Comparison of ENCODE assay signal across 7 mouse cellular contexts in the genomic region with DNA sequence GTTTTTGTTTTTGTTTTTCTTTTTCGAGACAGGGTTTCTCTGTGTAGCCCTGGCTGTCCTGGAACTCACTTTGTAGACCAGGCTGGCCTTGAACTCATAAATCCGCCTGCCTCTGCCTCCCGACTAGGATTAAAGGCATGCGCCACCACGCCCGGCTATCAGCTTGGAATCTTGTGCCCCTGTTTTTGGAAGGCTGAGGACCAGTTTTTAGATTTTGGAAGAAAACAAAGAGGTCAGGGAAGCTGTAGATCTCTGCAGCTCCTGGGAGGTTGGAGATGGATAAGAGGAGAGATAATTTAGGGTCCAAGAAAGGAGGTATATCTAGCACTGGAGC. TPM values are rescaled to one million over a fixed set of nuclear protein-coding genes. Genes with fewer than 3 reads are reported as not detected.
DNase-seq lines count a peak whose midpoint lies in the region; ATAC-seq and TF ChIP-seq lines count a peak whose summit lies in the region.
"Not testable (repeated sequence)": the region's sequence is repeated elsewhere in the genome, so short reads cannot be mapped to it uniquely, and the experiment has no call there.

No protein-coding gene starts in this region.

- WGBS in heart, embryonic 12.5 days = 6% methylated on average over 6 of the region's 6 CpGs
- 6% methylated on average over 6 of the region's 6 CpGs for WGBS in intestine, embryonic 14.5 days
- WGBS in limb, embryonic 13.5 days = 3% methylated on average over 6 of the region's 6 CpGs
- WGBS in lung, embryonic 16.5 days = 5% methylated on average over 6 of the region's 6 CpGs
- 11% methylated on average over 6 of the region's 6 CpGs for WGBS in neural tube, embryonic 12.5 days

- H3K27me3 ChIP-seq in MEL (ENCODE audit: control insufficient read depth in 1 of 2, insufficient read depth in 2 of 2, low read length in 2 of 2); heart, embryonic 12.5 days (replicated peaks); intestine, embryonic 14.5 days (replicated peaks; ENCODE audit: control insufficient read depth, insufficient read depth, low read length); limb, embryonic 13.5 days; lung, embryonic 16.5 days (ENCODE audit: control insufficient read depth, insufficient read depth, low read depth, low read length); neural tube, embryonic 12.5 days (replicated peaks): not testable (repeated sequence)

- H3K79me2 ChIP-seq in MEL (ENCODE audit: control insufficient read depth, insufficient read depth, low read length, poor library complexity) = peaks cover 42% of the 10 kb centered on the region

- H3K4me2 ChIP-seq in heart, embryonic 12.5 days = peak overlapping the region; percentile 84
- peak overlapping the region; percentile 61 for H3K4me2 ChIP-seq in intestine, embryonic 14.5 days (ENCODE audit: low read length)
- peak overlapping the region; percentile 85 for H3K4me2 ChIP-seq in limb, embryonic 13.5 days (replicated peaks)
- peak overlapping the region; percentile 75 for H3K4me2 ChIP-seq in lung, embryonic 16.5 days (ENCODE audit: low read depth, low read length)
- H3K4me2 ChIP-seq in neural tube, embryonic 12.5 days (replicated peaks) = peak overlapping the region; percentile 95

- H3K4me1 ChIP-seq in MEL (ENCODE audit: control insufficient read depth in 1 of 2, insufficient read depth in 2 of 2, low read length in 2 of 2) = peaks cover 0 to 11% of the 10 kb centered on the region in 2 experiments; a peak in 2 of 4 replicates
- H3K4me1 ChIP-seq in embryonic fibroblast, embryonic 13.5 days (ENCODE audit: control insufficient read depth, insufficient read depth, low read length) = not testable (repeated sequence)
- H3K4me1 ChIP-seq in heart, embryonic 12.5 days (replicated peaks) = peaks cover 48% of the 10 kb centered on the region
- peaks cover 26% of the 10 kb centered on the region for H3K4me1 ChIP-seq in intestine, embryonic 14.5 days (replicated peaks; ENCODE audit: control insufficient read depth, insufficient read depth, low read length)
- H3K4me1 ChIP-seq in limb, embryonic 13.5 days = peaks cover 41% of the 10 kb centered on the region
- H3K4me1 ChIP-seq in lung, embryonic 16.5 days (replicated peaks; ENCODE audit: control insufficient read depth, insufficient read depth, low read length) = peaks cover 29% of the 10 kb centered on the region
- H3K4me1 ChIP-seq in neural tube, embryonic 12.5 days = peaks cover 29% of the 10 kb centered on the region

- not testable (repeated sequence) for TF ChIP-seq EP300 in MEL (IDR thresholded peaks at IDR 0.05; ENCODE audit: low read depth in 1 of 2, low read length in 2 of 2)

- ATAC-seq in heart, embryonic 12.5 days (ENCODE audit: insufficient number of reproducible peaks, low FRiP score); intestine, embryonic 14.5 days (replicated peaks; ENCODE audit: low FRiP score, low TSS enrichment, low read depth); limb, embryonic 13.5 days (ENCODE audit: low FRiP score, low read depth); lung, embryonic 16.5 days (ENCODE audit: low read depth); neural tube, embryonic 12.5 days (ENCODE audit: low FRiP score, low read depth): not testable (repeated sequence)

- TF ChIP-seq RAD21 in MEL (IDR thresholded peaks at IDR 0.05; ENCODE audit: low read depth, low read length) = not testable (repeated sequence)

- not testable (repeated sequence) for TF ChIP-seq CTCF in MEL (IDR thresholded peaks at IDR 0.05 in 2 of 3, conservative IDR thresholded peaks at IDR 0.05 in 1 of 3; ENCODE audit: control insufficient read depth in 1 of 3, insufficient read depth in 1 of 3, low read depth in 2 of 3, low read length in 3 of 3, poor library complexity in 1 of 3, severe bottlenecking in 1 of 3); embryonic fibroblast, embryonic 13.5 days (IDR thresholded peaks at IDR 0.05; ENCODE audit: borderline replicate concordance, insufficient read depth, low read length)

- peak overlapping the region; percentile 85 to 93 for H3K4me3 ChIP-seq in MEL (ENCODE audit: control insufficient read depth in 1 of 2, insufficient read depth in 1 of 2, low read depth in 2 of 2, low read length in 2 of 2)
- peak overlapping the region; percentile 95 for H3K4me3 ChIP-seq in embryonic fibroblast, embryonic 13.5 days (ENCODE audit: insufficient read depth, low read length)
- H3K4me3 ChIP-seq in heart, embryonic 12.5 days = peak overlapping the region; percentile 79
- H3K4me3 ChIP-seq in intestine, embryonic 14.5 days (ENCODE audit: low read depth, low read length) = peak overlapping the region; percentile 99
- peak overlapping the region; percentile 82 for H3K4me3 ChIP-seq in limb, embryonic 13.5 days
- peak overlapping the region; percentile 89 for H3K4me3 ChIP-seq in lung, embryonic 16.5 days (ENCODE audit: low read length)
- peak overlapping the region; percentile 73 for H3K4me3 ChIP-seq in neural tube, embryonic 12.5 days

- TF ChIP-seq POLR2A in MEL (IDR thresholded peaks at IDR 0.05; ENCODE audit: control insufficient read depth in 1 of 2, insufficient read depth in 1 of 2, low read depth in 1 of 2, low read length in 2 of 2, poor library complexity in 1 of 2); embryonic fibroblast, embryonic 13.5 days (IDR thresholded peaks at IDR 0.05; ENCODE audit: low read depth, low read length): not testable (repeated sequence)

- H3K36me3 ChIP-seq in MEL (ENCODE audit: control insufficient read depth in 1 of 2, insufficient read depth in 2 of 2, low read length in 2 of 2) = peaks cover 18 to 27% of the 10 kb centered on the region in 2 experiments
- H3K36me3 ChIP-seq in heart, embryonic 12.5 days = peaks cover 44% of the 10 kb centered on the region
- peaks cover 53% of the 10 kb centered on the region for H3K36me3 ChIP-seq in intestine, embryonic 14.5 days (ENCODE audit: control insufficient read depth, insufficient read depth, low read length)
- peaks cover 57% of the 10 kb centered on the region for H3K36me3 ChIP-seq in limb, embryonic 13.5 days
- H3K36me3 ChIP-seq in lung, embryonic 16.5 days (ENCODE audit: control insufficient read depth, insufficient read depth, low read length) = peaks cover 33% of the 10 kb centered on the region
- H3K36me3 ChIP-seq in neural tube, embryonic 12.5 days = peaks cover 32% of the 10 kb centered on the region

- peak; percentile 31 for DNase-seq in MEL (ENCODE audit: low read depth, low spot score)
- DNase-seq in intestine, embryonic 14.5 days (ENCODE audit: low spot score) = not testable (repeated sequence)

- peak overlapping the region; percentile 90 for H3K9ac ChIP-seq in MEL (ENCODE audit: control insufficient read depth, low read depth, low read length, poor library complexity, severe bottlenecking)
- H3K9ac ChIP-seq in heart, embryonic 12.5 days = peak overlapping the region; percentile 87
- peak overlapping the region; percentile 95 for H3K9ac ChIP-seq in intestine, embryonic 14.5 days (ENCODE audit: low read length)
- peak overlapping the region; percentile 87 for H3K9ac ChIP-seq in limb, embryonic 13.5 days
- H3K9ac ChIP-seq in lung, embryonic 16.5 days (ENCODE audit: low read length) = peak overlapping the region; percentile 77
- peak overlapping the region; percentile 85 for H3K9ac ChIP-seq in neural tube, embryonic 12.5 days

- not testable (repeated sequence) for H3K9me3 ChIP-seq in MEL (replicated peaks; ENCODE audit: insufficient read depth, low read length); heart, embryonic 12.5 days (replicated peaks); intestine, embryonic 14.5 days (ENCODE audit: control insufficient read depth, low read length); limb, embryonic 13.5 days; lung, embryonic 16.5 days (ENCODE audit: control insufficient read depth, low read length); neural tube, embryonic 12.5 days

- peak overlapping the region; percentile 77 for H3K27ac ChIP-seq in MEL (ENCODE audit: control insufficient read depth, low read depth, low read length)
- H3K27ac ChIP-seq in embryonic fibroblast, embryonic 13.5 days (ENCODE audit: insufficient read depth, low read length) = peak overlapping the region; percentile 66
- peak overlapping the region; percentile 61 for H3K27ac ChIP-seq in heart, embryonic 12.5 days (ENCODE audit: poor library complexity, severe bottlenecking)
- peak overlapping the region; percentile 86 for H3K27ac ChIP-seq in intestine, embryonic 14.5 days (ENCODE audit: low read depth)
- H3K27ac ChIP-seq in limb, embryonic 13.5 days = peak overlapping the region; percentile 92; the same call in 1 of the 2 replicates
- peak overlapping the region; percentile 57; the same call in 1 of the 2 replicates for H3K27ac ChIP-seq in lung, embryonic 16.5 days (ENCODE audit: low read length)
- not testable (repeated sequence) for H3K27ac ChIP-seq in neural tube, embryonic 12.5 days

RNA-seq across cellular contexts. Expression of gene Ndufa7, which starts 0.6 kb away (rescaled TPM):
- 359 and 370 TPM in 2 replicates for total RNA-seq in MEL (2012; rRNA removed)
- polyA plus RNA-seq in MEL (2012; ENCODE audit: insufficient read depth in 1 of 2, insufficient read length in 2 of 2, low read depth in 1 of 2, low replicate concordance in 2 of 2, missing spikeins in 1 of 2) = 100 to 1,000 TPM in 1 of 2 experiments, not detected in 1; 326 TPM
- polyA plus RNA-seq in embryonic fibroblast, embryonic 13.5 days (2011; ENCODE audit: insufficient read length, low read depth, missing spikeins) = 212 and 232 TPM in 2 replicates
- 431 and 466 TPM in 2 replicates for polyA plus RNA-seq in heart, embryonic 12.5 days (2016; fragmentation: Nextera tagmentation; extraction: Ambion mirVana)
- polyA plus RNA-seq in intestine, embryonic 14.5 days (2014; fragmentation: Nextera tagmentation; extraction: Ambion mirVana) = 589 and 606 TPM in 2 replicates
- 454 and 498 TPM in 2 replicates for polyA plus RNA-seq in limb, embryonic 13.5 days (2015; fragmentation: Nextera tagmentation; extraction: Ambion mirVana)
- polyA plus RNA-seq in lung, embryonic 16.5 days (2015; fragmentation: Nextera tagmentation; extraction: Ambion mirVana) = 482 and 489 TPM in 2 replicates
- polyA plus RNA-seq in neural tube, embryonic 12.5 days (2016; fragmentation: Nextera tagmentation; extraction: Ambion mirVana) = 458 and 461 TPM in 2 replicates

RNA-seq across cellular contexts. Expression of gene Rps28, which starts 0.6 kb away (rescaled TPM):
- 3,378 and 3,556 TPM in 2 replicates for total RNA-seq in MEL (2012; rRNA removed)
- polyA plus RNA-seq in MEL (2012; ENCODE audit: insufficient read depth in 1 of 2, insufficient read length in 2 of 2, low read depth in 1 of 2, low replicate concordance in 2 of 2, missing spikeins in 1 of 2) = 1,000 to 10,000 TPM in 1 of 2 experiments, 100 to 1,000 TPM in 1; 994 to 2,154 TPM
- 2,068 and 2,223 TPM in 2 replicates for polyA plus RNA-seq in embryonic fibroblast, embryonic 13.5 days (2011; ENCODE audit: insufficient read length, low read depth, missing spikeins)
- polyA plus RNA-seq in heart, embryonic 12.5 days (2016; fragmentation: Nextera tagmentation; extraction: Ambion mirVana) = 570 and 574 TPM in 2 replicates
- 1,343 and 1,538 TPM in 2 replicates for polyA plus RNA-seq in intestine, embryonic 14.5 days (2014; fragmentation: Nextera tagmentation; extraction: Ambion mirVana)
- 962 and 978 TPM in 2 replicates for polyA plus RNA-seq in limb, embryonic 13.5 days (2015; fragmentation: Nextera tagmentation; extraction: Ambion mirVana)
- polyA plus RNA-seq in lung, embryonic 16.5 days (2015; fragmentation: Nextera tagmentation; extraction: Ambion mirVana) = 929 and 1,039 TPM in 2 replicates
- polyA plus RNA-seq in neural tube, embryonic 12.5 days (2016; fragmentation: Nextera tagmentation; extraction: Ambion mirVana) = 672 and 679 TPM in 2 replicates

RNA-seq across cellular contexts. Expression of gene Kank3, which starts 14.6 kb away (rescaled TPM):
- total RNA-seq in MEL (2012; rRNA removed) = 5.0 and 5.2 TPM in 2 replicates
- polyA plus RNA-seq in MEL (2012; ENCODE audit: insufficient read depth in 1 of 2, insufficient read length in 2 of 2, low read depth in 1 of 2, low replicate concordance in 2 of 2, missing spikeins in 1 of 2) = 1 to 10 TPM in 1 of 2 experiments, not detected in 1; 5.5 TPM
- polyA plus RNA-seq in embryonic fibroblast, embryonic 13.5 days (2011; ENCODE audit: insufficient read length, low read depth, missing spikeins) = 5.6 and 6.1 TPM in 2 replicates
- 39.0 and 43.9 TPM in 2 replicates for polyA plus RNA-seq in heart, embryonic 12.5 days (2016; fragmentation: Nextera tagmentation; extraction: Ambion mirVana)
- 28.0 and 28.8 TPM in 2 replicates for polyA plus RNA-seq in intestine, embryonic 14.5 days (2014; fragmentation: Nextera tagmentation; extraction: Ambion mirVana)
- polyA plus RNA-seq in limb, embryonic 13.5 days (2015; fragmentation: Nextera tagmentation; extraction: Ambion mirVana) = 27.6 and 29.1 TPM in 2 replicates
- 78.8 and 89.6 TPM in 2 replicates for polyA plus RNA-seq in lung, embryonic 16.5 days (2015; fragmentation: Nextera tagmentation; extraction: Ambion mirVana)
- polyA plus RNA-seq in neural tube, embryonic 12.5 days (2016; fragmentation: Nextera tagmentation; extraction: Ambion mirVana) = 31.5 and 32.3 TPM in 2 replicates

RNA-seq across cellular contexts. Expression of gene Cd320, which starts 17.9 kb away (rescaled TPM):
- 38.5 and 48.5 TPM in 2 replicates for total RNA-seq in MEL (2012; rRNA removed)
- polyA plus RNA-seq in MEL (2012; ENCODE audit: insufficient read depth in 1 of 2, insufficient read length in 2 of 2, low read depth in 1 of 2, low replicate concordance in 2 of 2, missing spikeins in 1 of 2) = 10 to 100 TPM in 1 of 2 experiments, not detected in 1; 45.6 TPM
- polyA plus RNA-seq in embryonic fibroblast, embryonic 13.5 days (2011; ENCODE audit: insufficient read length, low read depth, missing spikeins) = 15.8 and 20.3 TPM in 2 replicates
- 41.5 and 43.8 TPM in 2 replicates for polyA plus RNA-seq in heart, embryonic 12.5 days (2016; fragmentation: Nextera tagmentation; extraction: Ambion mirVana)
- 77.8 and 86.7 TPM in 2 replicates for polyA plus RNA-seq in intestine, embryonic 14.5 days (2014; fragmentation: Nextera tagmentation; extraction: Ambion mirVana)
- 67.0 and 69.7 TPM in 2 replicates for polyA plus RNA-seq in limb, embryonic 13.5 days (2015; fragmentation: Nextera tagmentation; extraction: Ambion mirVana)
- 63.4 and 67.1 TPM in 2 replicates for polyA plus RNA-seq in lung, embryonic 16.5 days (2015; fragmentation: Nextera tagmentation; extraction: Ambion mirVana)
- polyA plus RNA-seq in neural tube, embryonic 12.5 days (2016; fragmentation: Nextera tagmentation; extraction: Ambion mirVana) = 59.3 and 61.8 TPM in 2 replicates

RNA-seq across cellular contexts. Expression of gene Angptl4, which starts 43.3 kb away (rescaled TPM):
- total RNA-seq in MEL (2012; rRNA removed) = 11.7 and 13.5 TPM in 2 replicates
- polyA plus RNA-seq in MEL (2012; ENCODE audit: insufficient read depth in 1 of 2, insufficient read length in 2 of 2, low read depth in 1 of 2, low replicate concordance in 2 of 2, missing spikeins in 1 of 2) = 10 to 100 TPM in 1 of 2 experiments, not detected in 1; 15.8 TPM
- polyA plus RNA-seq in embryonic fibroblast, embryonic 13.5 days (2011; ENCODE audit: insufficient read length, low read depth, missing spikeins) = 9.1 and 11.7 TPM in 2 replicates
- polyA plus RNA-seq in heart, embryonic 12.5 days (2016; fragmentation: Nextera tagmentation; extraction: Ambion mirVana) = 6.9 and 7.5 TPM in 2 replicates
- 18.0 and 22.0 TPM in 2 replicates for polyA plus RNA-seq in intestine, embryonic 14.5 days (2014; fragmentation: Nextera tagmentation; extraction: Ambion mirVana)
- 53.8 and 55.9 TPM in 2 replicates for polyA plus RNA-seq in limb, embryonic 13.5 days (2015; fragmentation: Nextera tagmentation; extraction: Ambion mirVana)
- polyA plus RNA-seq in lung, embryonic 16.5 days (2015; fragmentation: Nextera tagmentation; extraction: Ambion mirVana) = 46.1 and 48.3 TPM in 2 replicates
- polyA plus RNA-seq in neural tube, embryonic 12.5 days (2016; fragmentation: Nextera tagmentation; extraction: Ambion mirVana) = 17.7 TPM in 2 replicates
